Mouse (Mus musculus): ENCODE measurements around the gene Cfap99. TPM values are rescaled to one million over a fixed set of nuclear protein-coding genes. Genes with fewer than 3 reads are reported as not detected.

Gene Cfap99
- total RNA-seq, 2 experiments from 2014 or later, result 0.51 to 0.59 TPM

DNA sequence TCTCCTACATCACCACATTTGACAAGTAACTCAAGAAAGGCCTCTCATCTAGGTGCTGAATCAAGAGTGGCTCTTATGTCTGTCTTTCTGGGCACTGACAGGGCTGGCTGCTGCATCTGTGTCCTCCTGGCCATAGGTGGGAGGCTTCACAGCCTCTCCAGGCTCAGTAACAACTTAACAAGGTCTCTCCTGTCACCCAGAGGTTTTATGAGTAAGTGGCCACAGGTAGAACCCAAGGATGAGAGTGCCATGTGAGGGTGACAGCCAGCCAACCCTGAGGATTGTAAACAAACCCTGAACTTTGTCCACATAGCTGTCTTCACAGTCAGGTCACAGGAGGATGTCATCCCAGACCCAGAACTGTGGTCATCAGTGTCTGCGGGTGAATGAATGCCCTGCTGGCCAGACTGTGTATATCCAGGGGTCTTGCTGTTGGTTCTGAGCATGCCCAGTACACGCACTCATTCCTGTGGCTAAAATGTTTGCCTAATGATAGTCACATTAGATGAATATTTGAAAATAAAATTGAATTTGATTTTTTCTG lies 31.2 kb downstream of the Cfap99 start:
- no peak for DNase-seq (ENCODE audit: low spot score in 2 of 2)
- intact Hi-C loops (cut with DNase I), result no loop called here

- intact Hi-C loops (cut with DNase I), result no loop called here
- no peak for DNase-seq (ENCODE audit: low spot score in 2 of 2)
Measured at GRCm38 (mm10) chr5:34321236-34321635, 32.8 kb downstream of the Cfap99 start.

GRCm38 (mm10) chr5:34325286-34325685 lies 36.9 kb downstream of the Cfap99 start:
- peak in 1 of 2 experiments; percentile 57 for DNase-seq (ENCODE audit: low spot score in 2 of 2)
- intact Hi-C loops (cut with DNase I), result no loop called here

DNA sequence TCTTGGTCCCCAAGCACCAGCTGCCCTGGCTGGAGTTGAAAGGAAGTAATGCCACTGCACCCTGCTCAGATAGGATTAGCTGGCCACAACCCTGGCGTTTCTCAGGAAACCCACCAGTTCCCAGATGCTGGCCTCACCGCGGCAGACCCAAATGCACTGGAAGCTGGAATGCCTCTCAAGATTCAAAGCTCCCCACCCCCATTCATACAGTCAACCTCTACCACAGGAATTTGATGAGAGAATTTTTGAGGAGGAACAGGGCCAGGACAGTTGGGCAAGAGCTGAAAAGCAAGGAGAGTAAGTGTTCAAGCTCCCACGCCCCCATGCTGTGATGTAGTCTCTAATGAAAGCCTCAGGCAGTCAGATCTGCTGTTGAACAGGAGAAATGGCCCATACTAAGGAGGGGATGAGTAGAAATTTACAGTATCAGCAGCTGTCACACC lies 37.9 kb downstream of the Cfap99 start:
- DNase-seq (ENCODE audit: low spot score in 2 of 2), result no peak
- intact Hi-C loops (cut with DNase I), result no loop called here

GRCm38 (mm10) chr5:34326875-34327576 lies 38.6 kb downstream of the Cfap99 start:
- peak in 1 of 2 experiments; percentile 18 for DNase-seq (ENCODE audit: low spot score in 2 of 2)
- intact Hi-C loops (cut with DNase I), result no loop called here

GRCm38 (mm10) chr5:34330136-34330535 lies 41.7 kb downstream of the Cfap99 start:
- intact Hi-C loops (cut with DNase I), result no loop called here
- DNase-seq (ENCODE audit: low spot score in 2 of 2), result no peak

- intact Hi-C loops (cut with DNase I), result no loop called here
- DNase-seq (ENCODE audit: low spot score in 2 of 2), result no peak
Measured at GRCm38 (mm10) chr5:34334081-34334480, 45.7 kb downstream of the Cfap99 start.

GRCm38 (mm10) chr5:34335539-34336096 lies 47.2 kb downstream of the Cfap99 start:
- DNase-seq (ENCODE audit: low spot score in 2 of 2), result peak in 1 of 2 experiments; percentile 13
- intact Hi-C loops (cut with DNase I), result loop anchor here (5.0 kb wide), 2 partner anchors 63 to 128 kb away; no protein-coding TSS in a partner anchor

DNA sequence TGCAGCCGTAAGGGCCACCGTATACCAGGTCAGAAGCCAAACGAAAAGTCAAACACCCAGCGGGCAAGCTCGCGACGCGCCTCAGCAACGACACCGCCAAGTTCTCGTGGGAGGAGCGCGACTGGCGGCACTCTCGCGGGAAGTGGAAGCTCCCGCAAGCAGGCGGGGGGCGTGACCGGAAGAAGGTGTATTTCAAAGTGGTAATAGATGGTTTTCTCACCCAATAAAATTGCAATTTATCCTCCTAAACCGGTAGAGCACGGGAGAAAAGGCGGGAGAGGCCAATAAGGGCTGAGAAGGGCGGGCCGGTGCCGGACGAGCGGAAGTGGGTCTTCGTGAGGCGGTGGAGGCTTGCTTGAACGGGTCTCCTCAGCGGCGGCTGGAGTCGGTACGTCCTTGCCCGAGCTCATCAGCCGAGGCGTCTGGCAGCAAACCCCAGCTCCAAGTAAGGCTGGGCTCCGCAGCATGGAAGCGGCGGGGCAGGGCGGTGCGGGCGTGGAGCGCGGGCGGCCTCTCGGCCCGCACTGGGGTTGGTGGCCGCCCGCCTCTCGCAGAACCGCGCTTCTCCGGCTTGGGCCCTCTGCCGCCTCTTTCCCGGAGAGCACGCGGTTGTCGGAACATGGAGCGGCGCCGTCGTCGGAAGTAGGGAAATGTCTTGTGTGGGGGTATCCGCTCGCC lies 47.8 kb downstream of the Cfap99 start, which contains the start of gene Rnf4:
Gene Rnf4 (plus strand): TSS at position 193 of the 678 bp plus-strand sequence.
- DNase-seq (ENCODE audit: low spot score in 2 of 2), result peak; percentile 98 to 99
- intact Hi-C loops (cut with DNase I), result loop anchor here (5.0 kb wide), 2 partner anchors 64 to 129 kb away; no protein-coding TSS in a partner anchor

GRCm38 (mm10) chr5:34336775-34337450 lies 48.5 kb downstream of the Cfap99 start:
- intact Hi-C loops (cut with DNase I), result loop anchor here (5.0 kb wide), 2 partner anchors 65 to 130 kb away; no protein-coding TSS in a partner anchor
- DNase-seq (ENCODE audit: low spot score in 2 of 2), result peak; percentile 31 to 49

DNA sequence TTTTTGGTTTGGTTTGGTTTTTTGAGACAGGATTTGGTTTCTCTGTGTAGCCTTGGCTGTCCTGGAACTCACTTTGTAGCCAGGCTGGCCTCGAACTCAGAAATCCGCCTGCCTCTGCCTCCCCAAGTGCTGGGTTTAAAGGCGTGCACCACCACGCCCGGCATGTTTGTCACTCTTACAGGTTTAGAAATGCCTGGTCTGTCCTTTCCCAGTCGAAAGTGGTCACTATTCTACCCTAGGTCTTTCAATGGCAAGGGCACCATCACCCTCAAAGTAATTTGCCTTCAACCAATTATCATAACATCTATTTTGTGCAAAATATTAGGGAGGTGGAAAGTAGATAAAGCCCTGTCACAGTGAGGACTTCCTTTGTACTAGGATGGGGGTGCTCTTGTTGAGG lies 51.8 kb downstream of the Cfap99 start:
- intact Hi-C loops (cut with DNase I), result no loop called here

DNA sequence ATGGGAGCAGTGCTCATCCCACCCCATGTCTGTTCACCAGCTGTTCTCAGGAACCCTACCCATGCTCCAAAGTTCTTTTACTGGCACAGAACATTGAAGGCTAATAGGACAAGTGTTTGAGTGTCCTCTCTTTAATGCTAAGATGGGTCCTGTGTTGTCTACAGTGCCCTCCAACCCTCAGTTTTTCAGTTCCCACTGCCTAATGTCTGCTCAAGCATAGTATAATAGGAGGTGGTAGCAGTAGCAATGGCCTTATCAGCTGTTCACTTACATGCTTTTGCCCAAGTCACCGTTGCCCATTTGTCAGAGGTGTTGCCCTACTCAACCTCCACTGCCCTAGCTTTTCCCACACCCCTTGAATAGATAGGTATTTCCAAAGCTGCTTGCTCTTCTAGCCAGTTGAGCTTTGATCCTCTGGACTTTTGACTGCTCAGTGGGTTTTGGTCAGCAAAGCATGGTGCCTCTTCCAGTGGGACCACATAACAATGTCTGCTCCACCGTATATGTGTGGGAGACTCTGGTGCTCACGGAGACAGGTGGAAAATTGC lies 63.8 kb downstream of the Cfap99 start:
- intact Hi-C loops (cut with DNase I), result loop anchor here (10.0 kb wide), 1 partner anchor 293 kb away; no protein-coding TSS in a partner anchor
- DNase-seq (ENCODE audit: low spot score in 2 of 2), result no peak

More for the DNA sequence above, 51.8 kb downstream of the Cfap99 start:
- no peak for DNase-seq (ENCODE audit: low spot score in 2 of 2)

DNA sequence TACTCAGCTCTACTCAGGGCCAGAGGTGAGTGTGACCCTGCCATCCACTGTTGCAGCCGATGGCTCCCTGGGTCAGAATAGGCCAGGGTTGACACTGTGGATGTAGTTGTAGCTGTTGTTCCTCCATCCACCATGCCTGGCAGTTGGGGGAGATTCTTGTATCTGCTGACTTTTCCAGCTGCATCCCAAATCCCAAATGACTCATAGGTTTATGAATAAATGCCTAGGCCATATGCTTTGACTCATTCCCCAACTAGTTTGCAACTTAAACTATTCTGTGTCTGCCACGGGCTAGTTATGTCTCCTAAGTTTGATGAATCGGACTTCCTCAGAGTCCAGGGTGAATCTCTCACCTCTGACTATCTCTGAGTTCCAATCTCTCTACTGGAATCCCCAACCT lies 71.9 kb downstream of the Cfap99 start:
- intact Hi-C loops (cut with DNase I), result no loop called here
- no peak for DNase-seq (ENCODE audit: low spot score in 2 of 2)

GRCm38 (mm10) chr5:34363115-34363514 lies 74.7 kb downstream of the Cfap99 start:
- intact Hi-C loops (cut with DNase I), result no loop called here
- DNase-seq (ENCODE audit: low spot score in 2 of 2), result no peak

GRCm38 (mm10) chr5:34368551-34369290 lies 80.3 kb downstream of the Cfap99 start:
- intact Hi-C loops (cut with DNase I), result no loop called here
- DNase-seq (ENCODE audit: low spot score in 2 of 2), result no peak

GRCm38 (mm10) chr5:34369341-34370021 lies 81.1 kb downstream of the Cfap99 start, which contains the start of gene Fam193a:
Gene Fam193a, plus strand, starts transcription at chr5:34369933.
- DNase-seq (ENCODE audit: low spot score in 2 of 2), result peak; percentile 97 to 98
- intact Hi-C loops (cut with DNase I), result no loop called here

- intact Hi-C loops (cut with DNase I), result no loop called here
- DNase-seq (ENCODE audit: low spot score in 2 of 2), result peak; percentile 23 to 34
Measured at GRCm38 (mm10) chr5:34370022-34370823, 81.8 kb downstream of the Cfap99 start.

Data from left cerebral cortex, postnatal 14 days (tissue).